Mouse (Mus musculus): Measurements from ENCODE around the gene Tubgcp3. TPM values are rescaled to one million over a fixed set of nuclear protein-coding genes. Genes with fewer than 3 reads are reported as not detected.
"Not testable (repeated sequence)": the region's sequence is repeated elsewhere in the genome, so short reads cannot be mapped to it uniquely, and the experiment has no call there.

Gene Tubgcp3
- polyA plus RNA-seq, 1 experiment from 2014 or later = 48.0 TPM

DNA sequence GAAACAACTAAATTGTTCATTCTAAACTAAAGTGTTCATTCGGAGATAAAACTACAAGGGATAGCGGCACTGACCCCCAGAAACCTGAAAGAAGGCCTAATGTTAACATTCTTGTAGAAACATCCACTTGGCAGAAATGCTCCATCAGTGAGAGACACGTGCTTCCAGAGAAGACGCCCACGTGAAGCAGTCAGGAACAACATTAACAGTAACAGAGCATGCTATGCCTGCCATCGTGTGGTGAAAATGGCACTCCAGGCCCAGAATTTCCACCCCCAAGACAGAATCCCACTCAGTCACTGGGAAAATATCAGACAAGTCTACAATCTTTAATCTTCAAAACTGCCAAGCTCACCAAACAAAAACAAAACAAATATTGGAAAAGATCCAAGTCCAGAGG is 3.2 kb downstream of the Tubgcp3 start:
- Histone ChIP-seq H3K4me2 (no peak overlapping the region), H3K9ac (no peak overlapping the region), H3K4me3 (replicated peaks) (no peak overlapping the region), H3K9me3 (replicated peaks) (no peaks in the 10 kb centered on the region), H3K4me1 (peaks cover 25% of the 10 kb centered on the region), H3K27ac (no peak overlapping the region), H3K27me3 (peaks cover 8% of the 10 kb centered on the region), H3K36me3 (peaks cover 6% of the 10 kb centered on the region)
- ATAC-seq (replicated peaks; ENCODE audit: low FRiP score) = no peak
- 87% methylated on average over 6 of the region's 6 CpGs for WGBS

GRCm38 (mm10) chr8:12666530-12666929 is 5.5 kb downstream of the Tubgcp3 start:
- not testable (repeated sequence) for H3K4me3 ChIP-seq (replicated peaks); H3K36me3 ChIP-seq; H3K4me2 ChIP-seq; H3K27ac ChIP-seq; ATAC-seq (replicated peaks; ENCODE audit: low FRiP score); H3K27me3 ChIP-seq; H3K9me3 ChIP-seq (replicated peaks); H3K9ac ChIP-seq
- WGBS = 94% methylated on average over 3 of the region's 3 CpGs
- H3K4me1 ChIP-seq = peaks cover 18% of the 10 kb centered on the region

GRCm38 (mm10) chr8:12663105-12663456 is 9.0 kb downstream of the Tubgcp3 start:
- no peaks in the 10 kb centered on the region for H3K9me3 ChIP-seq (replicated peaks)
- WGBS = 73% methylated on average over 5 of the region's 5 CpGs
- no peak overlapping the region for H3K27ac ChIP-seq
- H3K4me1 ChIP-seq = peaks cover 8% of the 10 kb centered on the region
- H3K4me3 ChIP-seq (replicated peaks) = no peak overlapping the region
- no peak for ATAC-seq (replicated peaks; ENCODE audit: low FRiP score)
- peaks cover 33% of the 10 kb centered on the region for H3K36me3 ChIP-seq
- no peak overlapping the region for H3K4me2 ChIP-seq
- H3K27me3 ChIP-seq = no peaks in the 10 kb centered on the region
- H3K9ac ChIP-seq = no peak overlapping the region

GRCm38 (mm10) chr8:12662375-12663104 is 9.5 kb downstream of the Tubgcp3 start:
- ATAC-seq (replicated peaks; ENCODE audit: low FRiP score) = no peak
- 50% methylated on average over 4 of the region's 4 CpGs for WGBS
- peaks cover 3% of the 10 kb centered on the region for H3K4me1 ChIP-seq

DNA sequence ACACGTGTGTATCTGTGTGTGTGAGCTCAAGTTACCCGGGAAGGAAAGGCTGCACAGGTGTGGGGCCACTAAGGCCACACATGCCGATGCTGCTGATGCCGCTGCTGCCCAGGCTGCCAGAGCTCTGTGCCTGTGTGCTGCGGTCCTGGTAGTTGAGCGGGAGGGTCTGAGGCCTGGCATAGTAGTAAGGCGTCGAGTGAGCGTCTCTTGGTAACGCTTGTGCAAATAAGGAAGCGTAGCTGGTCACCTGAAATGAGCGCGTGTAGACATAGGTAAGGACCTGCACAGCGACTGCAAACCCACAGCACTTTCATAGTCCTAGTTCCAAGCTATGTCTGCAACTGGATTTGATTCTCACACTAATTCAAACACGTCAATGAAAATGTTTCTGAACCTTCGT is 14.6 kb downstream of the Tubgcp3 start:
- 94% methylated on average over 16 of the region's 16 CpGs for WGBS
- no peak overlapping the region for H3K27ac ChIP-seq
- no peak for ATAC-seq (replicated peaks; ENCODE audit: low FRiP score)
- no peak overlapping the region for H3K4me2 ChIP-seq
- H3K27me3 ChIP-seq = no peaks in the 10 kb centered on the region
- H3K36me3 ChIP-seq = peaks cover 89% of the 10 kb centered on the region
- no peaks in the 10 kb centered on the region for H3K4me1 ChIP-seq
- H3K4me3 ChIP-seq (replicated peaks) = no peak overlapping the region
- no peak overlapping the region for H3K9ac ChIP-seq
- no peaks in the 10 kb centered on the region for H3K9me3 ChIP-seq (replicated peaks)

More at GRCm38 (mm10) chr8:12662375-12663104, 9.5 kb downstream of the Tubgcp3 start:
- Histone ChIP-seq H3K9me3 (replicated peaks) (no peaks in the 10 kb centered on the region), H3K9ac (no peak overlapping the region), H3K4me3 (replicated peaks) (no peak overlapping the region), H3K4me2 (no peak overlapping the region), H3K27me3 (no peaks in the 10 kb centered on the region), H3K36me3 (peaks cover 38% of the 10 kb centered on the region), H3K27ac (no peak overlapping the region)

DNA sequence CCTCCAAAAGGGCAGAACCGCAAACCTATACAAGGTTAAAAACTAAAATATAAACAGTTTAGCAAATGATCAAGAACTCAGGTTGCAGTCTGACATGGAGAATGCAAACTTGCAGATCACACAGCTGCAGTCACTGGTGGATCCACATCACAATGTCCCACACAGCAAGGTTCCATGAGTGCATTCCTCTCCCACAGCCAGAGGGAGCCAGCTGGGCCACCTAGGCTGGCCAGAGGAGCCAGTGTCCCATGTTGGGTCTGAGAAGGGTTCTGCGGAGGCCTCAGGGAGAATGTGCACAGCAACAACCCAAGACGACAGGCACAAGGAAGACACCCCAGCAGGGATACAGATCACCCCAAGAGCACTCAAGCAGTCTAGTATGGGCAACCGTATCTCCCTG is 20.8 kb downstream of the Tubgcp3 start:
- Histone ChIP-seq H3K4me2 (no peak overlapping the region), H3K9ac (no peak overlapping the region), H3K4me3 (replicated peaks) (no peak overlapping the region), H3K27ac (no peak overlapping the region), H3K9me3 (replicated peaks) (no peaks in the 10 kb centered on the region), H3K4me1 (no peaks in the 10 kb centered on the region), H3K36me3 (peaks cover 86% of the 10 kb centered on the region), H3K27me3 (no peaks in the 10 kb centered on the region)
- no peak for ATAC-seq (replicated peaks; ENCODE audit: low FRiP score)
- WGBS = 66% methylated on average over 4 of the region's 4 CpGs

DNA sequence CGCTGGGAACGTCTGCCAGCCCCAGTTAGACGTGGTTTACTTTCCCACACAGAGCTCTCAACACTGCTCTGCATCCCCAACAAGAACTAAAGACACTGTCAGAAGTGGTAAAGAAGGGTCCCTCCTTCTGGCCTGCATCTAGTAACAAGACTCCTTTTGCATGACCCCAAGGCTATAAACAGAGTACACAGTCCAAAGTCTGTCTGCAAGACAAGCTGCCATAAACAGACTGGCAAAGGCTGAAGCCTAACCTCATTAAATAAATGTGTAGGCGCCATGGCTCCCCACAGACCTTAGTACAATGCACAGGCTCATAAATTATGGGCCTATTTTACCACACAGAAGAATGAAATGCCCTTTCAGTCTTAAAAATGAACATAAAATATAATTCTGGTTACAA is 21.6 kb downstream of the Tubgcp3 start:
- no peak overlapping the region for H3K4me3 ChIP-seq (replicated peaks)
- H3K4me2 ChIP-seq = no peak overlapping the region
- no peaks in the 10 kb centered on the region for H3K27me3 ChIP-seq
- H3K9ac ChIP-seq = no peak overlapping the region
- ATAC-seq (replicated peaks; ENCODE audit: low FRiP score) = no peak
- no peak overlapping the region for H3K27ac ChIP-seq
- WGBS = 60% methylated on average over 4 of the region's 4 CpGs
- peaks cover 82% of the 10 kb centered on the region for H3K36me3 ChIP-seq
- no peaks in the 10 kb centered on the region for H3K9me3 ChIP-seq (replicated peaks)
- H3K4me1 ChIP-seq = no peaks in the 10 kb centered on the region

DNA sequence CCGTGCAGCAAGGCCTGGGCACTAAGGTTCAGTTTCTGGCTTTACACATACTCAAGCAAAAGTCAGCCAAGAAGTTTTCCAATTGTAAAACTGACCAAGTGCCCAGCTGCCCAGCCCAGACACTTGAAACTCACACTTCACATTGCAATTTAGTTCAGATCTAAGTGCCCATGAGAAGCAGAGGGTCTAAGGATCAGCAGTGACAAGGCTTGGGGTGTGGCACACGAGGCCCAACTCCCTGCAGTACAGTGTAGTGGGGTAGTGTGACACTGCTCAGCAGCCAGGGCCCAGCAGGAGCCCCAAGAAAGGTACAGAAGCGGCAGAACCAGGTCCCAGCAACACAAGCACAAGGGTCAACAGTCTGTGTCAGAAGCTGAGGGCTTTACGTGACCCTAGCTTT is 23.1 kb downstream of the Tubgcp3 start:
- Histone ChIP-seq H3K36me3 (peaks cover 80% of the 10 kb centered on the region), H3K9me3 (replicated peaks) (no peaks in the 10 kb centered on the region), H3K27ac (no peak overlapping the region), H3K4me2 (no peak overlapping the region), H3K9ac (no peak overlapping the region), H3K4me1 (no peaks in the 10 kb centered on the region), H3K4me3 (replicated peaks) (no peak overlapping the region), H3K27me3 (no peaks in the 10 kb centered on the region)
- 88% methylated on average over 4 of the region's 4 CpGs for WGBS
- no peak for ATAC-seq (replicated peaks; ENCODE audit: low FRiP score)

DNA sequence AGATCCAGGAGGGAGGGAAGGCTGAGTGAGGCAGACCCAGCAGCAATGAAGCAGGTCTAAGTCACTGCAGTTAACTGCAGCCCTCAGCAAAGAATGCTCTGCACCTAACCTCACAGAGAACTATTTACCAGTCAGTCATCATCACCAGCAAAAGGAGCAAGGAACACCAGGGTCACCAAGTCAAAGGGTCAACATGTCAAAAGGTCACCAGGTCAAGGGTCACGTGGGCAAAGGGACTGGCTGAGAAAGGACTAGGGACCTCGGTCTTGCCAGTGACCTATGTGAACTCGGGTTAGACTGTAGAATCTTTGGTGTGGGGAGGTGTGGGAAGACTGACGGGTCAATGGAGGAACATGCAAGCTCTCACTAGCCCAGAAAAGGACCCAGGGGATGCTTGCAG is 25.5 kb downstream of the Tubgcp3 start:
- Histone ChIP-seq H3K27me3 (no peaks in the 10 kb centered on the region), H3K27ac (0 out of 2 replicates have a peak overlapping the region, but pooled peaks have one; percentile 27)
- no peak for ATAC-seq (replicated peaks; ENCODE audit: low FRiP score)

GRCm38 (mm10) chr8:12644894-12645293 is 27.2 kb downstream of the Tubgcp3 start:
- no peaks in the 10 kb centered on the region for H3K4me1 ChIP-seq
- H3K4me3 ChIP-seq (replicated peaks) = no peak overlapping the region
- WGBS = 33% methylated on average over 7 of the region's 7 CpGs
- H3K36me3 ChIP-seq = peaks cover 74% of the 10 kb centered on the region
- H3K9ac ChIP-seq = no peak overlapping the region
- ATAC-seq (replicated peaks; ENCODE audit: low FRiP score) = no peak
- H3K4me2 ChIP-seq = no peak overlapping the region
- H3K9me3 ChIP-seq (replicated peaks) = no peaks in the 10 kb centered on the region
- H3K27me3 ChIP-seq = no peaks in the 10 kb centered on the region
- H3K27ac ChIP-seq = no peak overlapping the region

More for the DNA sequence above, 25.5 kb downstream of the Tubgcp3 start:
- Histone ChIP-seq H3K4me2 (no peak overlapping the region), H3K4me3 (replicated peaks) (no peak overlapping the region), H3K4me1 (no peaks in the 10 kb centered on the region), H3K9ac (no peak overlapping the region), H3K36me3 (peaks cover 69% of the 10 kb centered on the region), H3K9me3 (replicated peaks) (no peaks in the 10 kb centered on the region)
- 57% methylated on average over 4 of the region's 4 CpGs for WGBS

- ATAC-seq (replicated peaks; ENCODE audit: low FRiP score) = no peak
- H3K9me3 ChIP-seq (replicated peaks) = no peaks in the 10 kb centered on the region
- H3K27ac ChIP-seq = no peak overlapping the region
- no peaks in the 10 kb centered on the region for H3K4me1 ChIP-seq
- no peak overlapping the region for H3K9ac ChIP-seq
- H3K36me3 ChIP-seq = peaks cover 74% of the 10 kb centered on the region
- no peaks in the 10 kb centered on the region for H3K27me3 ChIP-seq
- no peak overlapping the region for H3K4me2 ChIP-seq
- no peak overlapping the region for H3K4me3 ChIP-seq (replicated peaks)
- 92% methylated on average over 8 of the region's 8 CpGs for WGBS
These were observed 27.7 kb downstream of the Tubgcp3 start for GRCm38 (mm10) chr8:12644341-12644740.

DNA sequence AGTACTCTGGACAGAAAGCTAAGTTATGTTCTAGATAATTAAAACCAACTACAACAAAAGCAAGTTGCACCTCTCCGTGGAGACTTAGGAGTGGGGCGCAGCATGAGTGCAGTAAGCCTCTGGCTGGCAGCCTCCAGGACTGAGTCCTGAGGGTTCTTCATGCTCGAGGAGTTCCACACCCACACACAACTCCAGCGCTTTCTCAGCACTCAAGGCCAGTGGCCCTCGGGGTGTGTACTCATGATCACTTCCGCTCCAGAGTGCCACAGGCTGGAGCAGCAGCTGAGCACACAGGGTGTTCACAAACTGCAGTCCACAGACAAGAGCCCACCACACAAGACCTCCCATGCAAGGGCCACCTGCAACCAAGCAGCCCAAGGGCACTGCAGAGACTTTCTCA is 30.5 kb downstream of the Tubgcp3 start:
- ATAC-seq (replicated peaks; ENCODE audit: low FRiP score) = no peak
- Histone ChIP-seq H3K9ac (no peak overlapping the region), H3K4me2 (no peak overlapping the region), H3K27ac (0 out of 2 replicates have a peak overlapping the region, but pooled peaks have one; percentile 6), H3K27me3 (no peaks in the 10 kb centered on the region), H3K36me3 (peaks cover 81% of the 10 kb centered on the region), H3K9me3 (replicated peaks) (no peaks in the 10 kb centered on the region), H3K4me3 (replicated peaks) (no peak overlapping the region), H3K4me1 (no peaks in the 10 kb centered on the region)
- 82% methylated on average over 6 of the region's 6 CpGs for WGBS

- H3K27ac ChIP-seq = no peak overlapping the region
- no peak overlapping the region for H3K4me2 ChIP-seq
- peaks cover 85% of the 10 kb centered on the region for H3K36me3 ChIP-seq
- no peaks in the 10 kb centered on the region for H3K27me3 ChIP-seq
- no peak for ATAC-seq (replicated peaks; ENCODE audit: low FRiP score)
- no peak overlapping the region for H3K9ac ChIP-seq
- no peaks in the 10 kb centered on the region for H3K4me1 ChIP-seq
- H3K4me3 ChIP-seq (replicated peaks) = no peak overlapping the region
- no peaks in the 10 kb centered on the region for H3K9me3 ChIP-seq (replicated peaks)
- WGBS = 89% methylated on average over 11 of the region's 11 CpGs
These were observed 33.6 kb downstream of the Tubgcp3 start for GRCm38 (mm10) chr8:12638446-12638845.
